Mouse (Mus musculus) forebrain, embryonic 16.5 days (tissue): ENCODE results near the gene C4bp. TPM values are rescaled to one million over a fixed set of nuclear protein-coding genes. Genes with fewer than 3 reads are reported as not detected.
"Not testable (repeated sequence)": the region's sequence is repeated elsewhere in the genome, so short reads cannot be mapped to it uniquely, and the experiment has no call there.

Experiments
- ATAC-seq: fragments of 200-750 bp; cut with Nextera tagmentation; 2 replicates; pipeline ENCODE4 v1.8.0; 2017; ENCODE audit warnings: mild to moderate bottlenecking, moderate library complexity
- H3K27ac ChIP-seq: fragments of 300-500 bp; sonication (generic); 2 replicates; pipeline ENCODE4 v1.5.1; 2014; ENCODE audit warnings: low read length, control low read depth
- H3K27me3 ChIP-seq: fragments of 300-500 bp; sonication (generic); replicated peaks from 2 replicates; pipeline ENCODE4 v1.6.1; 2014; ENCODE audit warnings: low read length; ENCODE audit not compliant: control insufficient read depth, insufficient read depth
- H3K36me3 ChIP-seq: fragments of 300-500 bp; sonication (generic); 2 replicates; pipeline ENCODE4 v1.6.1; 2014; ENCODE audit not compliant: control insufficient read depth, insufficient read depth
- H3K4me1 ChIP-seq: fragments of 300-500 bp; sonication (generic); replicated peaks from 2 replicates; pipeline ENCODE4 v1.6.1; 2014; ENCODE audit warnings: low read length; ENCODE audit not compliant: control insufficient read depth, insufficient read depth
- H3K4me2 ChIP-seq: fragments of 300-500 bp; sonication (generic); 2 replicates; pipeline ENCODE4 v1.6.1; 2014; ENCODE audit warnings: mild to moderate bottlenecking, low read length, control low read depth
- H3K4me3 ChIP-seq: fragments of 300-500 bp; sonication (generic); replicated peaks from 2 replicates; pipeline ENCODE4 v1.5.1; 2014; ENCODE audit warnings: mild to moderate bottlenecking, low read length, control low read depth
- H3K9ac ChIP-seq: fragments of 300-500 bp; sonication (generic); replicated peaks from 2 replicates; pipeline ENCODE4 v1.6.1; 2014; ENCODE audit warnings: low read depth, low read length, control low read depth
- H3K9me3 ChIP-seq: fragments of 300-500 bp; sonication (generic); 2 replicates; pipeline ENCODE4 v1.6.1; 2016; ENCODE audit warnings: low read length; ENCODE audit not compliant: control insufficient read depth
- WGBS: fragments of 180-500 bp; shearing (Covaris S2); extraction: QIAGEN DNeasy Blood & Tissue Kit; methylation state at CpG from one replicate; pipeline ENCODE4 v1.1.7; 2014; 5-methylcytosine and 5-hydroxymethylcytosine counted together
- polyA plus RNA-seq: library from polyadenylated mRNA; unstranded; fragments of >200 nt; fragmentation: Nextera tagmentation; extraction: Ambion mirVana; gene quantifications from 2 replicates; pipeline ENCODE4 v1.2.1, GENCODE M21; 2015

The C4bp gene
- polyA plus RNA-seq, 1 experiment from 2014 or later, result not detected

- Histone ChIP-seq H3K27me3 (no peaks in the 10 kb centered on the region), H3K36me3 (no peaks in the 10 kb centered on the region), H3K4me3 (no peak overlapping the region), H3K4me2 (no peak overlapping the region), H3K9me3 (no peaks in the 10 kb centered on the region), H3K27ac (no peak overlapping the region), H3K4me1 (no peaks in the 10 kb centered on the region), H3K9ac (no peak overlapping the region)
- ATAC-seq, result no peak
- 86% methylated on average over 2 of the region's 2 CpGs for WGBS
Observed at GRCm38 (mm10) chr1:130678551-130678950, 17.1 kb upstream of the C4bp start.

GRCm38 (mm10) chr1:130663576-130663975 is 2.1 kb upstream of the C4bp start:
- H3K4me2 ChIP-seq, H3K9me3 ChIP-seq, ATAC-seq, H3K9ac ChIP-seq, H3K36me3 ChIP-seq, H3K4me3 ChIP-seq, H3K4me1 ChIP-seq, H3K27me3 ChIP-seq, H3K27ac ChIP-seq: not testable (repeated sequence)
- 93% methylated on average over 5 of the region's 5 CpGs for WGBS

- ATAC-seq, H3K9me3 ChIP-seq, H3K36me3 ChIP-seq, H3K4me2 ChIP-seq, H3K9ac ChIP-seq, H3K27ac ChIP-seq, H3K4me1 ChIP-seq, H3K27me3 ChIP-seq, H3K4me3 ChIP-seq: not testable (repeated sequence)
- 55% methylated on average over 5 of the region's 5 CpGs for WGBS
Observed at GRCm38 (mm10) chr1:130659641-130660040, 1.8 kb downstream of the C4bp start.

- Histone ChIP-seq H3K4me2 (no peak overlapping the region), H3K36me3 (no peaks in the 10 kb centered on the region), H3K4me1 (no peaks in the 10 kb centered on the region), H3K27ac (no peak overlapping the region), H3K4me3 (no peak overlapping the region), H3K27me3 (no peaks in the 10 kb centered on the region), H3K9me3 (no peaks in the 10 kb centered on the region), H3K9ac (no peak overlapping the region)
- peak; percentile 43; the same call in 1 of the 2 replicates for ATAC-seq
- 31% methylated on average over 4 of the region's 4 CpGs for WGBS
Observed at GRCm38 (mm10) chr1:130644103-130644502, 17.3 kb downstream of the C4bp start.

DNA sequence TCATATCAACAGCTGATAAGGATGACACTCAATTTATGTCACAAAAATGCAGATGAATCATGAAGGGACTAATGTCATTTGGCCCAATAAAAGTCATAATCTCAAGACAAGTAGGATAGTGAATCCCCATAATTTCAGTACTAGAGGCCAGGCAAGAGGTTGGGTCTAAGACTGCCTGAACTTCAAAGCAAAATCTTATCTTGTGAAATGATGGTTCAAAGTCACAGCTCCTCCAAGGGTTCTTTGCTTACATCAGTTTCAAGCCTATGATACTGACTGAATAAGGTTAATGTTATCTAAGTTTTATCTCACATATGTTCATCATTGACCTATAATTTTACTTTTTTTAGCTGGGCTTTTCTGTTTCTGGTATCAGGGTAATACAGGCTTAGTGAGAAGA is 20.5 kb downstream of the C4bp start:
- Histone ChIP-seq H3K4me2 (no peak overlapping the region), H3K4me1 (no peaks in the 10 kb centered on the region), H3K36me3 (no peaks in the 10 kb centered on the region), H3K9me3 (no peaks in the 10 kb centered on the region), H3K27me3 (no peaks in the 10 kb centered on the region), H3K4me3 (no peak overlapping the region), H3K27ac (no peak overlapping the region), H3K9ac (no peak overlapping the region)
- ATAC-seq, result no peak

DNA sequence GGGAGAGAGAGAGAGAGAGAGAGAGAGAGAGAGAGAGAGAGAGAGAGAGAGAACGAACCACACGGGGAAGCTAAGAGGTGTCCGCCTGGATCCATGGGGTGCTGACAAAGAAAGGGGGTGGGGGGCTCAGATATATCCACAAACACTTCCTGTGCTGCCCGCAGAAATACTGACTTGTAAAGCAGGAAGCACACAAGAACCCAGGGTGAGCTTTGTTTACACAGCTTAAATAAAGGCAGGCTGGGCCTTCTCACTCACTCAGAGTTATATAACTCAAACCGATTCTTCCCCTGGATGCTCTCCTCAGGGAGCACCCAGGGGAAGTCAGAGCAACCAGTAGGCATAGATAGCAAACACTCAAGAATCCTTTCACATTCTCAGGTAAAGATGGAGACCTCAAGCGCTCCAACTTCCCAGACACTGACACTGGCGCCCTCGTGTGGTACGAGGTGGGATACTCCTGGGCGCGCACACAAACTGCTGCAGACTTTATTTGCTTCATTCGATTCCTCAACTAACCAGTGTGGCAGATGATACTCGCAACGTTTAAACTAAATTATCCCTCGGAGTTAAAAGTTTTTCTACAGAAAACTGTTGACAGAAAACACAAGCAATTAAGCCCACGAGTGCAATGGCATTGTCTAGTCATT is 27.5 kb downstream of the C4bp start:
- peak; percentile 59 for ATAC-seq
- Histone ChIP-seq H3K36me3 (no peaks in the 10 kb centered on the region), H3K4me3 (no peak overlapping the region), H3K4me1 (no peaks in the 10 kb centered on the region), H3K27me3 (no peaks in the 10 kb centered on the region), H3K9me3 (no peaks in the 10 kb centered on the region), H3K9ac (no peak overlapping the region), H3K27ac (no peak overlapping the region), H3K4me2 (no peak overlapping the region)
- WGBS, result 32% methylated on average over 16 of the region's 16 CpGs

- H3K9ac ChIP-seq, result no peak overlapping the region
- no peaks in the 10 kb centered on the region for H3K27me3 ChIP-seq
- H3K27ac ChIP-seq, result no peak overlapping the region
- no peaks in the 10 kb centered on the region for H3K36me3 ChIP-seq
- H3K4me1 ChIP-seq, result no peaks in the 10 kb centered on the region
- ATAC-seq, result no peak
- H3K9me3 ChIP-seq, result no peaks in the 10 kb centered on the region
- H3K4me3 ChIP-seq, result no peak overlapping the region
- H3K4me2 ChIP-seq, result no peak overlapping the region
- 90% methylated on average over 8 of the region's 8 CpGs for WGBS
Observed at GRCm38 (mm10) chr1:130633316-130633715, 28.1 kb downstream of the C4bp start.

DNA sequence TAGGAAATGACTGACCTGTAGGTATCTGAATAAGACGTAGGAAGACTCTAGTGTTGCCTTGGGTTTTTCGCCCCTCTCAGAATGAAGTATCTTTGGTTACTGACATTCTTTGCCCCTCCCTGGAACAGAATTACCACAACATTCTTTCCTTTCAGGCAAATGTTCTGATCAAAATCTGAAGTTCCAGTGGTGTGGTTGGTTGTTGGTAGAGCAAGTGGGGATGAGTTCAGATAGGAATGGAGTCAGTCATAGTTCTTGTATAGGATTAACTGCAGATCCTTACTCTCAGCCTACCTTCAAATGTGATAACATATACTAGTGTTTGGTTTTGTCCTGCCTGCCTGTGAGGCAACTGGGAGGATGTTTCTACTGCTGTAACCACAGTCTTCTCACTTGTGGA is 31.9 kb downstream of the C4bp start, which contains the start of gene Zp3r:
Gene Zp3r, minus strand, starts transcription at position 101 of the 400 bp plus-strand sequence.
- no peaks in the 10 kb centered on the region for H3K4me1 ChIP-seq
- H3K4me2 ChIP-seq, result no peak within 1 kb of the TSS
- no peak within 1 kb of the TSS for H3K27ac ChIP-seq
- ATAC-seq, result no peak
- no peaks in the 10 kb centered on the region for H3K36me3 ChIP-seq
- H3K27me3 ChIP-seq, result no peaks in the 10 kb centered on the region
- H3K9me3 ChIP-seq, result no peaks in the 10 kb centered on the region
- 99% methylated on average over 2 of the region's 2 CpGs for WGBS
- H3K4me3 ChIP-seq, result no peak within 1 kb of the TSS
- H3K9ac ChIP-seq, result no peak within 1 kb of the TSS

DNA sequence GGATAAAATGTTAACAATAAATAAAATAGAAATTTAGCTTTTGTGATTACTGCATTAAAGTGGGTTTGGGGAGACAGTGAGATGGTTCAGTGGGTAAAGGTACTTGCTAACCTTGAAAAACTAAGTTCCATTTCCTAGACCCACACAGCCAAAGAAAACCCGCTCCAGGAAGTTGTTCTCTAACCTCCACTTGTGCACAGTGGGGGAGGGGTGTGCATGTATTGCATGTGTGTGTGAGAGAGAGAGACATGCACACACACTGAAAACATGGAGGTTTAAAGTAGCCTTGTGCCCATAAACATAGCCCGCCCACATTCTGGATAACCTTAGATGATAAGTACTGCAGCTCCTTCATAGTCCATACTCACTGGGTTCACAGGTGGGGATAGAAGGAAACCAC is 65.1 kb downstream of the C4bp start:
- 90% methylated on average over 2 of the region's 2 CpGs for WGBS

DNA sequence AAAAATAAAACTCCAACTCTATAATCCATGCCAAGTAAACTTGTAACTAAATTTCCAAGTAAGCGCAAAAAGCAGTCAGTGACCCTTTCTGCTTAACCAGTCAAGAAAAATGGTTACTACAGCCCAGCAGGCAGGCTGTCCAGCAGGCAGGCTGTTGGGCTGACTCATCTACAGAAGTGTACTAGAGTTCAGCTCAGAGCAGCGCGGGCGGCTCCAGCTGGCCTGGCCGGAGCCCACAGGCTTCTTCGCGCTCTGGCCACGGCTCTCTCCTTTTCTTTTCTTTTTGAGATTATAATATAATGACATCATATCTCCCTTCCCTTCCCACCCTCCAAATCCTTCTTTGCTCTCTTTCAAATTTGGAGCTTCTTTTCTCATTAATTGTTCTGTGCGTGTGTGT is 72.8 kb downstream of the C4bp start:
- ATAC-seq, result no peak
- H3K9ac ChIP-seq, result no peak overlapping the region
- no peaks in the 10 kb centered on the region for H3K9me3 ChIP-seq
- 85% methylated on average over 9 of the region's 9 CpGs for WGBS
- no peaks in the 10 kb centered on the region for H3K27me3 ChIP-seq
- no peaks in the 10 kb centered on the region for H3K4me1 ChIP-seq
- no peak overlapping the region for H3K4me3 ChIP-seq
- H3K27ac ChIP-seq, result no peak overlapping the region
- H3K36me3 ChIP-seq, result no peaks in the 10 kb centered on the region
- no peak overlapping the region for H3K4me2 ChIP-seq

More for the DNA sequence above, 65.1 kb downstream of the C4bp start:
- no peak overlapping the region for H3K27ac ChIP-seq
- H3K4me2 ChIP-seq, result no peak overlapping the region
- H3K4me3 ChIP-seq, result no peak overlapping the region
- no peak for ATAC-seq
- no peak overlapping the region for H3K9ac ChIP-seq
- no peaks in the 10 kb centered on the region for H3K36me3 ChIP-seq
- H3K4me1 ChIP-seq, result no peaks in the 10 kb centered on the region
- no peaks in the 10 kb centered on the region for H3K27me3 ChIP-seq
- H3K9me3 ChIP-seq, result no peaks in the 10 kb centered on the region
